Mouse (Mus musculus): ENCODE results near the gene Fbxo10. TPM values are rescaled to one million over a fixed set of nuclear protein-coding genes. Genes with fewer than 3 reads are reported as not detected.
A peak's percentile ranks its signal among the peaks of the same experiment; 100 is the strongest.
"Not testable (repeated sequence)": the region's sequence is repeated elsewhere in the genome, so short reads cannot be mapped to it uniquely, and the experiment has no call there.

Fbxo10 gene
- polyA plus RNA-seq, 1 experiment from 2014 or later = 27.3 TPM

DNA sequence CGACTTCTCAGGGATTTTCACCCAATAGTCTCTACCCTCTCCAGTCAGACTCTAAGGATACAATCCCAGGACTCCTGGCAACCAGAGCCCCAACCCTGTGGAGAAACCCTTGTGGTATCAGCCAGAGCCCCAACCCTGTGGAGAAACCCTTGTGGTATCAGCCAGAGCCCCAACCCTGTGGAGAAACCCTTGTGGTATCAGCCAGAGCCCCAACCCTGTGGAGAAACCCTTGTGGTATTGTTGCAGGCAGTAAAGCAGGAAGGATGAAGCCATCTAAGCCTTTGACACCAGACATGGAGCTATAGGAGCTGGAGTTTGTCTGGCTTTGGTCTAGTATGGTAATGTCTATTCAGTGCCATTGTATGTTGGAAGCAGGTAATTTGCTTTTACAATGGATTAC, 20.6 kb downstream of the Fbxo10 start:
- not testable (repeated sequence) for H3K27me3 ChIP-seq (replicated peaks; ENCODE audit: control insufficient read depth, insufficient read depth, low read length); H3K9ac ChIP-seq (replicated peaks; ENCODE audit: low read depth, low read length); H3K4me3 ChIP-seq (replicated peaks; ENCODE audit: low read length); H3K9me3 ChIP-seq (ENCODE audit: control insufficient read depth, low read length); H3K27ac ChIP-seq (ENCODE audit: low read length); ATAC-seq; H3K4me1 ChIP-seq (replicated peaks; ENCODE audit: control insufficient read depth, insufficient read depth, low read length); H3K4me2 ChIP-seq (ENCODE audit: low read length)
- H3K36me3 ChIP-seq (ENCODE audit: control insufficient read depth, insufficient read depth) = peaks cover 12% of the 10 kb centered on the region
- 86% methylated on average over 1 of the region's 1 CpGs for WGBS

DNA sequence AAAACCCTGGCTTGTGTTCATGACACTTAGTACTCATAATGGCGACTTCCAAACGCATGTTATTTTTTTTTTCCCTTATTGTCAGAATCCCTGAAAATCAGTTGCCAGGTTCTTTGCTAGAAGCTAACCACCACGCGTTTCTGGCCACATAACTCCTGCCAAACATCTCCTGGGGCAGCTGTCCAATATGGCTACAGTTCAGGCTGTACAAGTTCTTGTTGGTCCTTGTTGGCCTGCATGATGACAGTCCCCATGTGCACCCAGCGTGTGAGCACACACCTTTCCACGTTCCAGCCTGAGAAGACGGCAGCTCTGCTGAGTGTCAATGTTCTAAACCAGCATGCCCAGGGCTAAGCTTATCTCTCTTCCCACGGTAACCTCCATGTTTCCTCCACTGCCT, 29.0 kb downstream of the Fbxo10 start:
- no peaks in the 10 kb centered on the region for H3K4me1 ChIP-seq (replicated peaks; ENCODE audit: control insufficient read depth, insufficient read depth, low read length)
- no peak overlapping the region for H3K4me2 ChIP-seq (ENCODE audit: low read length)
- no peak overlapping the region for H3K4me3 ChIP-seq (replicated peaks; ENCODE audit: low read length)
- peaks cover 25% of the 10 kb centered on the region for H3K36me3 ChIP-seq (ENCODE audit: control insufficient read depth, insufficient read depth)
- 81% methylated on average over 8 of the region's 8 CpGs for WGBS
- no peak overlapping the region for H3K9ac ChIP-seq (replicated peaks; ENCODE audit: low read depth, low read length)
- no peak for ATAC-seq
- H3K27ac ChIP-seq (ENCODE audit: low read length) = no peak overlapping the region
- H3K9me3 ChIP-seq (ENCODE audit: control insufficient read depth, low read length) = no peaks in the 10 kb centered on the region
- H3K27me3 ChIP-seq (replicated peaks; ENCODE audit: control insufficient read depth, insufficient read depth, low read length) = no peaks in the 10 kb centered on the region

DNA sequence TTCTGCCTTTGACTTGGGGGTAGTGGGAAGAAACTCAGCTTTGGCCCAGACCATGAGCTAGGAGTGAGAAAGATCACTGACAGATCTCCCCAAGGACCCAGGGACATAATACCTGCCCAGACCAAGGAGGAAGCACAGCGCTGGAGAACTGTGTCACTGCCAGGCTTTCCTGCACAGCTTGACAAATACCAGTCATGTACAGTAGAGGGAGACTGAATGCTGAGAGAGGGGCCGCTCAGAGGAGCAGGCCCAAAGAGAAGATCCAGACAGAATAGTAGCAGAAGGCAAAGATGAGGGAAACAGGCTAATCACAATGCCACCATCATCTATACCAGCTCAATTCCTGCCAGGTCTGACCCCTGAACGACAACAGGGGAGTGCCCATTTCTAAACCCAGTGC, 29.5 kb downstream of the Fbxo10 start:
- 59% methylated on average over 3 of the region's 3 CpGs for WGBS
- Histone ChIP-seq H3K27me3 (replicated peaks; ENCODE audit: control insufficient read depth, insufficient read depth, low read length) (no peaks in the 10 kb centered on the region), H3K9ac (replicated peaks; ENCODE audit: low read depth, low read length) (no peak overlapping the region), H3K4me2 (ENCODE audit: low read length) (no peak overlapping the region), H3K36me3 (ENCODE audit: control insufficient read depth, insufficient read depth) (peaks cover 19% of the 10 kb centered on the region), H3K9me3 (ENCODE audit: control insufficient read depth, low read length) (no peaks in the 10 kb centered on the region), H3K27ac (ENCODE audit: low read length) (no peak overlapping the region), H3K4me3 (replicated peaks; ENCODE audit: low read length) (no peak overlapping the region), H3K4me1 (replicated peaks; ENCODE audit: control insufficient read depth, insufficient read depth, low read length) (no peaks in the 10 kb centered on the region)
- ATAC-seq = peak; percentile 62; the same call in 1 of the 2 replicates

DNA sequence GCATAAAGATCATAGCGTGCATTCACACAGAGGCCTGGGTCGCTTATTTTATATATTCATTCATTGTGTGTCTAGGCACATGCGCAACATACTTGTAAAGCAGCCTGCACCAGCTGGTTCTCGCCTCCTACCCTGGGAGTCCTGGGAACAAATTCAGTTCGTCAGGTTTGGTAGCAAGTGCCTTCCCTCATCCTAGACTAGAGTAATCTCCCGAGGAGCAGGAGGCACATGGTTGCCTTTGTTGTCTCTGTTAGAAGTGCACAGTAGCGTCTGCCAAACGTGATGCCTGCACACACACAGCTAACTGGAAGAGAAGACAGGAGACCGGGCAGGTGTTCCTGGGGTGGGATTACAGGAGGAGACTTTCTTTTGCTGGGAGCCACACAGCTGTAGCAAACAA, 36.4 kb downstream of the Fbxo10 start:
- no peak for ATAC-seq
- Histone ChIP-seq H3K36me3 (ENCODE audit: control insufficient read depth, insufficient read depth) (peaks cover 7% of the 10 kb centered on the region), H3K4me3 (replicated peaks; ENCODE audit: low read length) (no peak overlapping the region), H3K9me3 (ENCODE audit: control insufficient read depth, low read length) (no peaks in the 10 kb centered on the region), H3K4me1 (replicated peaks; ENCODE audit: control insufficient read depth, insufficient read depth, low read length) (peaks cover 6% of the 10 kb centered on the region; the same call in 1 of the 2 replicates), H3K27ac (ENCODE audit: low read length) (peak overlapping the region; percentile 36), H3K9ac (replicated peaks; ENCODE audit: low read depth, low read length) (no peak overlapping the region), H3K27me3 (replicated peaks; ENCODE audit: control insufficient read depth, insufficient read depth, low read length) (no peaks in the 10 kb centered on the region), H3K4me2 (ENCODE audit: low read length) (no peak overlapping the region)
- WGBS = 61% methylated on average over 9 of the region's 9 CpGs

DNA sequence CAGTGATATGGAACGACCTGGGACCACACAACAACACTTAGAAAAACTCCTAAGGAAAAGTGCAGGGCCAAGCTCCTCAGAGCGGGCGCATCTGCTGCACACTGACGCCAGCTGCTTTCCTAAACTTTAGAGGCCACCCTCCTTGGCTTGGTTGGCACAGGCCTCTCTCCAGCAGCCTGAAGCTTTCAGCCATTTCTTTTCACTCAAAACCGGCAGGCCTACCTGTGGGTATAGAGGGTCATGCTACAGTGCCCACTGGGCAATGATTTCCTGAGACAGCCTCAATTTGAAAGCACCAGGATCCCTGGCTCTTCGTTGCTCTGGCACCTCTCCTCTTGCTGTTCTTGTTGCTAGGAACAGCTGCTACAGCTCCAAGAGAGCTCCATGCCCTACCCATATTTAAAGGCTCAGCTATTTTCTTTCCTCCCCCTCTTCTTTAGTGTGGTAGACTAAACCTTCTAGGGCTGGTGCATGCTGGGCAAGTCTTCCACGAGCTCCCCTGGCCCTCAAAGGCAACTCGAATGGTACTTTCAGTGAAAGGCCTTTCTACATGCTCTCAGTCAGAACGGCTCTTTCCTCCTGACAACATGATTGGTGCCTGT, 37.0 kb downstream of the Fbxo10 start:
- H3K27me3 ChIP-seq (replicated peaks; ENCODE audit: control insufficient read depth, insufficient read depth, low read length) = no peaks in the 10 kb centered on the region
- no peak overlapping the region for H3K4me3 ChIP-seq (replicated peaks; ENCODE audit: low read length)
- H3K36me3 ChIP-seq (ENCODE audit: control insufficient read depth, insufficient read depth) = peaks cover 7% of the 10 kb centered on the region
- 0 out of 2 replicates have a peak overlapping the region, but pooled peaks have one; percentile 36 for H3K27ac ChIP-seq (ENCODE audit: low read length)
- no peak overlapping the region for H3K9ac ChIP-seq (replicated peaks; ENCODE audit: low read depth, low read length)
- ATAC-seq = no peak
- no peaks in the 10 kb centered on the region for H3K9me3 ChIP-seq (ENCODE audit: control insufficient read depth, low read length)
- 76% methylated on average over 9 of the region's 9 CpGs for WGBS
- H3K4me2 ChIP-seq (ENCODE audit: low read length) = no peak overlapping the region
- H3K4me1 ChIP-seq (replicated peaks; ENCODE audit: control insufficient read depth, insufficient read depth, low read length) = peaks cover 6% of the 10 kb centered on the region; the same call in 1 of the 2 replicates

DNA sequence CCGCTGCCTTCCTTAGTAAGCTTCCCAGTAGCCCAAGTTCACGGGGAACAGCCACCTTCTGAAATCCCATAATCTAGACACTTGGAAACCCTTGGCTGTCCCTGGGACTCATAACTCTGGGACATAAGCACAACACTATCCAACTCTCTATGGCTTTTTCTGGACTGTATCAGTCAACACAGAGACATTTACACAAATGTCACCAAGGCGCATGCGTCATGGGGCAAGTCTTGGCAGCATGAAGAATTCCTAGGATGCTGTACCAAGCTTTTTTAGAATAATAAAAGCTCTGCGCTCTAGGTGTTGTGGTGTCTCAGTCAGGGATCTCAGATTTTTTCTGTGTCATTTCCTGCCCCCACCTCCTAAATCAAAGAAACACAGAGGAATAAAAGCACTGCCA, 37.7 kb downstream of the Fbxo10 start:
- Histone ChIP-seq H3K9ac (replicated peaks; ENCODE audit: low read depth, low read length) (no peak overlapping the region), H3K27ac (ENCODE audit: low read length) (no peak overlapping the region), H3K36me3 (ENCODE audit: control insufficient read depth, insufficient read depth) (peaks cover 7% of the 10 kb centered on the region), H3K9me3 (ENCODE audit: control insufficient read depth, low read length) (no peaks in the 10 kb centered on the region), H3K4me3 (replicated peaks; ENCODE audit: low read length) (no peak overlapping the region), H3K27me3 (replicated peaks; ENCODE audit: control insufficient read depth, insufficient read depth, low read length) (no peaks in the 10 kb centered on the region), H3K4me2 (ENCODE audit: low read length) (no peak overlapping the region), H3K4me1 (replicated peaks; ENCODE audit: control insufficient read depth, insufficient read depth, low read length) (peaks cover 6% of the 10 kb centered on the region; the same call in 1 of the 2 replicates)
- ATAC-seq = no peak
- WGBS = 92% methylated on average over 5 of the region's 5 CpGs

DNA sequence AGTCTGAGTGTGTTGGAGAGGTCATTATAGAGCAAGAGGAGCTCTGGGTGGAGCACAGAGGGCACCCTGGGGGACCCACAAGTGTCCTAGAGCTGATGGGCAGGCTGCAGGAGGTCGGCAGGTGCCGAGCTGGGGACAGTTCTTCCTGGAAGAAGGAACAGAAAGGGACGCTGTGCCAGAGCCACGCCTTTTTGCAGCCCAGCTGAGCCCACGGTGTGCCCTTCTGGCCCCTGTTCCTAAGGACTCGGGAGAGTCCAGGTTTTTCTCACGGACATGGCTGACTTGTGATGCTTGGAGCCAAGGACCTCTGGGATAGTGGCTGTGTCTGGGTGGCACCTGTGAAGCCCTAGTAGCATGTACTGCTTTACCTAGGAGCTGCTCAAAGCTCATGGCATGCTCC, 43.6 kb downstream of the Fbxo10 start:
- Histone ChIP-seq H3K4me2 (ENCODE audit: low read length) (no peak overlapping the region), H3K27ac (ENCODE audit: low read length) (no peak overlapping the region), H3K9me3 (ENCODE audit: control insufficient read depth, low read length) (no peaks in the 10 kb centered on the region), H3K36me3 (ENCODE audit: control insufficient read depth, insufficient read depth) (peaks cover 12% of the 10 kb centered on the region), H3K9ac (replicated peaks; ENCODE audit: low read depth, low read length) (no peak overlapping the region), H3K27me3 (replicated peaks; ENCODE audit: control insufficient read depth, insufficient read depth, low read length) (no peaks in the 10 kb centered on the region), H3K4me1 (replicated peaks; ENCODE audit: control insufficient read depth, insufficient read depth, low read length) (no peaks in the 10 kb centered on the region), H3K4me3 (replicated peaks; ENCODE audit: low read length) (no peak overlapping the region)
- 86% methylated on average over 7 of the region's 7 CpGs for WGBS
- no peak for ATAC-seq

DNA sequence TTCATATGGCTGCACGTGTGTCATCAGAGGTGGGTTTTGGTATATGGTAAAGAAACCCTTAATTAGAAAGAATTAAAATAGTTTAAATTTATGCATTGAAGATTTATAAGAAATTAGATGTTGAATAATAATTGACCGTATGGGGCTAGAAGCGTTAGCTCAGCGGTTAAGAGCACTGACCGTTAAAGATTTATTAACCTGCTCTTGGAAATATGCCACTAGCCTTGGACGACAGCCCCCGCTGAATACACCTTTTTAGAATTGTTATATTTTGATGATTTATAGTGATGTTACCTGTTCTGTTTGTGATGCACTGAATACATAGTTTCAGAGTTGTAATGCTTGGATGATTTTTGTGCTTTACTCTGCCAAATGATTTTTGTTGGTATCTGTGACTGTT, 44.9 kb downstream of the Fbxo10 start:
- not testable (repeated sequence) for H3K4me2 ChIP-seq (ENCODE audit: low read length); H3K27ac ChIP-seq (ENCODE audit: low read length); H3K27me3 ChIP-seq (replicated peaks; ENCODE audit: control insufficient read depth, insufficient read depth, low read length); H3K9ac ChIP-seq (replicated peaks; ENCODE audit: low read depth, low read length); H3K4me1 ChIP-seq (replicated peaks; ENCODE audit: control insufficient read depth, insufficient read depth, low read length); H3K9me3 ChIP-seq (ENCODE audit: control insufficient read depth, low read length); H3K4me3 ChIP-seq (replicated peaks; ENCODE audit: low read length); ATAC-seq
- WGBS = 92% methylated on average over 7 of the region's 7 CpGs
- H3K36me3 ChIP-seq (ENCODE audit: control insufficient read depth, insufficient read depth) = peaks cover 12% of the 10 kb centered on the region

DNA sequence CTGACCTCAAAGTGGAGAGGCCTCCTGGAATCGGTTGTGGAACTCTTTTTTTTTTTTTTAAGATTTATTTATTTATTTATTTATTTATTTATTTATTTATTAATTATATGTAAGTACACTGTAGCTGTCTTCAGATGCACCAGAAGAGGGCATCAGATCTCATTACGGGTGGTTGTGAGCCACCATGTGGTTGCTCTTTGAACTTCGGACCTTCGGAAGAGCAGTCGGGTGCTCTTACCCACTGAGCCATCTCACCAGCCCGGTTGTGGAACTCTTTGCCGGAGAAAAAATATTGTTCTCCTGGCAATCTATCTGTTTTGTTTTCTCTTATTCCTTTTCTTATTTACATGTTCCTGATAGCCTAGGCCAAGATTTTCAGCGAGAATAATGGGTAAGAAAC, 45.5 kb downstream of the Fbxo10 start:
- H3K9me3 ChIP-seq (ENCODE audit: control insufficient read depth, low read length); ATAC-seq; H3K4me3 ChIP-seq (replicated peaks; ENCODE audit: low read length); H3K9ac ChIP-seq (replicated peaks; ENCODE audit: low read depth, low read length); H3K4me1 ChIP-seq (replicated peaks; ENCODE audit: control insufficient read depth, insufficient read depth, low read length); H3K4me2 ChIP-seq (ENCODE audit: low read length); H3K27ac ChIP-seq (ENCODE audit: low read length); H3K27me3 ChIP-seq (replicated peaks; ENCODE audit: control insufficient read depth, insufficient read depth, low read length): not testable (repeated sequence)
- 71% methylated on average over 8 of the region's 8 CpGs for WGBS
- H3K36me3 ChIP-seq (ENCODE audit: control insufficient read depth, insufficient read depth) = peaks cover 13% of the 10 kb centered on the region

Measured in forebrain, embryonic 16.5 days (tissue).